Mouse (Mus musculus) macrophage (primary cell): ENCODE data around the gene Adnp. TPM values are rescaled to one million over a fixed set of nuclear protein-coding genes. Genes with fewer than 3 reads are reported as not detected.

Experiments
- H3K27ac ChIP-seq: fragments of 350-480 bp; formaldehyde crosslinking; 2 replicates; pipeline ENCODE4 v1.9.0; 2021
- H3K36me3 ChIP-seq: fragments of 350-480 bp; formaldehyde crosslinking; 2 replicates; pipeline ENCODE4 v1.9.0; 2021; ENCODE audit errors: inconsistent target
- H3K4me3 ChIP-seq: fragments of 350-480 bp; formaldehyde crosslinking; 2 replicates; pipeline ENCODE4 v1.9.0; 2021; ENCODE audit errors: inconsistent target
- H3K79me2 ChIP-seq: fragments of 350-480 bp; formaldehyde crosslinking; 2 replicates; pipeline ENCODE4 v1.9.0; 2021; ENCODE audit errors: inconsistent target
- WGBS: methylation state at CpG from one replicate; pipeline ENCODE4 v1.1.7; 2026; ENCODE audit warnings: inconsistent platforms; ENCODE audit not compliant: missing documents; 5-methylcytosine and 5-hydroxymethylcytosine counted together
- polyA plus RNA-seq: library from polyadenylated mRNA; stranded (reverse); fragments of 250-400 nt; gene quantifications from 3 replicates; pipeline ENCODE4 v1.2.4, GENCODE M21; 2018; ENCODE audit warnings: inconsistent platforms

Gene Adnp
- polyA plus RNA-seq, 1 experiment from 2014 or later = 4.2 TPM

DNA sequence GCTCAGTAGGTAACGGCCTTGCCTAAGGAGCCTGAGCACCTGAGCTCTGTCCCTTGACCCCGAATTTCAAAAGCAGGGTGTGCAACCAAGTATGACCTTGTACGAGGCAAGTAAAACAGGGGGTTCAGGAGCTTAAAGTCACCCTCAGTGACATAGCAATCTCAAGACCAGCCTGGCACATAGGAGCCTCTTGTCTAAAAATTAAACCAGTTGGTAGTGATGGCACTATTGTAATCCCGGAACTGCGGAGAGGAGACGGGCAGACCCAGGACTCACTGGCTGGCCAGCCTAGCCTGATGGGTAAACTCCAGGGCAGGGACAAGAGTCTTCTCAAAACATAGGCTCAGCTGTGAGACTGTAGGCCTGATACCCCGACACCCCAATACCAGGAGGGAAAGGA is 51.2 kb downstream of the Adnp start:
- H3K36me3 ChIP-seq = no peaks in the 10 kb centered on the region
- H3K79me2 ChIP-seq = no peaks in the 10 kb centered on the region
- no peak overlapping the region for H3K27ac ChIP-seq
- WGBS = 98% methylated on average over 7 of the region's 7 CpGs
- H3K4me3 ChIP-seq = no peak overlapping the region

DNA sequence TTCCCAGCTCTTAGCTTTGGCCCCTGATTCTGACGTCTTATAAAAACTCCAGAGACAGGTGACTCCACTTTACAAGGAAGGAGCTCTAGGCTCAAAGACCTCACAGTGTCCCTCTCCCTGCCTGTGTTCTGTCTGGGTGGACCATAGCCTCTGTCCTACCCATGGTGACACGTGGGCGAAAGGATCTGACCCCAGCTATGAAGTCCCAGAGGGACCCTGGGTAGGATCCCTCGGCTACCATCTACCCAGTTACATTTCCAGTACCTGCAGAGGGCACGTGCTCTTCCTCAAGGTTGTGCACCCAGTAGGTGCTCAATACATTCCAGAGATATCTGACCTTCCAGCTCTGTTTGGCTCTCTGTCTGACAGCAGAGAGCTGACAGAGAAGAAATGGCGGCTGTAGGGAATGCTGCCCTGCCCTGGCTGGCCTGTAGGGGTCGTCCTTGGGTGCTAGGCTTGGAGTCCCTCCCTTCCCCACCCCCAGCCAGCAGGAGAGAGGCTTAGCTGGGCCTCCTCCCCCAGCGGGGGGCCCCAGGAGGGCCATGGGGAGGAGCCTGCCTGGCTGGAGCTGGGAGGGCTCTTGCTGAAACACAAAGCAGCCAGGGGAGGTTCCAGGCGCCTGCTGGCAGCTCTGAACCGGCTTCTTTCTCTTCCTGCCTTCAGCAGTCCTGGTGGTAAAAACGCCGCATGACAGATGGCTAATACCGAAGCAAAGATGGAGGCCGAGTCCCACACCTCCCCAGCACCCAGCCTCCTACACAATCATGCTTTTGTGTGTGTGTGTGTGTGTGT is 52.6 kb downstream of the Adnp start:
- Histone ChIP-seq H3K27ac (no peak overlapping the region), H3K36me3 (no peaks in the 10 kb centered on the region), H3K79me2 (no peaks in the 10 kb centered on the region), H3K4me3 (no peak overlapping the region)
- 36% methylated on average over 14 of the region's 14 CpGs for WGBS

- Histone ChIP-seq H3K4me3 (no peak overlapping the region), H3K36me3 (no peaks in the 10 kb centered on the region), H3K27ac (no peak overlapping the region), H3K79me2 (no peaks in the 10 kb centered on the region)
- WGBS = 49% methylated on average over 8 of the region's 8 CpGs
These were observed 57.7 kb downstream of the Adnp start for GRCm38 (mm10) chr2:168149241-168149640.

DNA sequence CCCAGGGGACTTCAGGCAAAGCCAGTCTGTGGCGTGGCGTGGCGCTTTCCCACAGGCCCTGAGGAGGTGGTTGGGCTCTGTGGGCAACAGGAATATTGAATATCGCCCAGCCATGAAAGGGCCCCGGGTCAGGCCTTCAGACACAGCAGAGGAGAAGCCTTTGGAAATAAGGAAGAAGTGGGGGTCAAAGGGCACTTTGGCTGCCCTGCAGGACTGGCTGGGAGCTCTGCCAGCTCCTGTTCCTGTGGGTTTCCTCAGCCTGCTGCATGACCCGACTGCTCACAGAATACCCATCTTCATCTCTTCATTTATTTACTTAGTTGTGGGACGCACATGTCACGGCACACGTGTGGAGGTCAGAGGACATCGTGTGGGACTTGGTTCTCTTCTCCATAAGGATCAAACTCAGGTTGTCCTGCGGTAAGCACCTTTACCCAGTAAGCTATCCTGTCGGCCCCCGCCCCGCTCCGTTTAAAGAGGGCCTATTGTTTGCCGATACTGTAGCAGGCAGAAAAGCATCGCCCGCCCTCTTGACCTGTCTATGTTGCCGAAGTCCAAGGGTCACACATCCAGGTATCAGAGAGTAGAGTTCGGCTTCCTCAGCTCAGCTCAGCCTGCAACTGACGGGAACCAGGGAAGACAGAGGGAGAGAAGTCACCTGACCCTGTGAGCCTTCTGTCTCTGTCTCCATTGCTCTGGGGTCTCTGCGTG is 59.0 kb downstream of the Adnp start:
- Histone ChIP-seq H3K79me2 (no peaks in the 10 kb centered on the region), H3K36me3 (no peaks in the 10 kb centered on the region), H3K27ac (no peak overlapping the region), H3K4me3 (no peak overlapping the region)
- 75% methylated on average over 22 of the region's 22 CpGs for whole genome bisulfite sequencing

- no peak overlapping the region for H3K27ac ChIP-seq
- H3K79me2 ChIP-seq = no peaks in the 10 kb centered on the region
- no peak overlapping the region for H3K4me3 ChIP-seq
- WGBS = 97% methylated on average over 2 of the region's 2 CpGs
- H3K36me3 ChIP-seq = no peaks in the 10 kb centered on the region
These were observed 61.5 kb downstream of the Adnp start for GRCm38 (mm10) chr2:168145437-168145836.

DNA sequence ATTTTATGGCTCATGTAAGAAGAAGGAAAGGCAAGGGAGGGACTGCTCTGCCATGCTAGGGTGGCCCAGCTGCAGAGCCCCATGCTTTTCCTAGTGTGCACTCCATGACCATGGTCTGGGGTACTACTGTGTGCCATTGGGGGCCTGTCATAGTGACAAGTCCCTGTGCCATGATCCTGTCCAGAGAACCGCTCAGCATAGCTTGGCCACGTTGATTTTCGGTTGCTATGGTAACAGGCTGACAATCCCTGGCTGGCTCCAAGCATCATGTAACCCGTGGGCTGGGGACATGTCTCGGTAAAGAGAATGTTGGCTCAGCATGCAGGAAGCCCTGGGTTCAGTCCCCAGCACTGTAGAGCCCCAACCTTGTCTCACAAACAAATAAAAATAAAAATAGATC is 63.1 kb downstream of the Adnp start:
- Histone ChIP-seq H3K79me2 (no peaks in the 10 kb centered on the region), H3K36me3 (no peaks in the 10 kb centered on the region), H3K4me3 (no peak overlapping the region), H3K27ac (no peak overlapping the region)
- 79% methylated on average over 5 of the region's 5 CpGs for WGBS

- Histone ChIP-seq H3K36me3 (no peaks in the 10 kb centered on the region), H3K79me2 (no peaks in the 10 kb centered on the region), H3K27ac (no peak overlapping the region), H3K4me3 (no peak overlapping the region)
- WGBS = 94% methylated on average over 15 of the region's 15 CpGs
These were observed 69.8 kb downstream of the Adnp start for GRCm38 (mm10) chr2:168137161-168137560.

Other genes with a start within 250 kb of the Adnp start
- not detected in 3 replicates for gene Ripor3, start 196.5 kb downstream of the Adnp start, polyA plus RNA-seq
- gene Pard6b, start 126.1 kb downstream of the Adnp start, polyA plus RNA-seq = not detected in 3 replicates
- 32.7 to 38.4 TPM (median 32.8 TPM) in 3 replicates for gene Gm20716, start 23.3 kb upstream of the Adnp start, polyA plus RNA-seq
- gene Dpm1, start 23.5 kb upstream of the Adnp start, polyA plus RNA-seq = 43.7 to 208 TPM (median 85.6 TPM) in 3 replicates
- gene Mocs3, start 23.5 kb upstream of the Adnp start, polyA plus RNA-seq = 4.4 to 5.9 TPM (median 5.8 TPM) in 3 replicates
- gene Kcng1, start 74.6 kb upstream of the Adnp start, polyA plus RNA-seq = not detected in 3 replicates